Mouse (Mus musculus) adrenal gland, adult (tissue): ENCODE measurements around the gene Gm16451.
"Not testable (repeated sequence)": the region's sequence is repeated elsewhere in the genome, so short reads cannot be mapped to it uniquely, and the experiment has no call there.

Source experiments
- DNase-seq, 2 experiments: peaks; one replicate each; pipeline ENCODE4 v3.0.0; 2022 to 2023; ENCODE audit warnings: low spot score in 1 of 2; ENCODE audit not compliant: inconsistent age in 2 of 2

Gm16451 gene

DNA sequence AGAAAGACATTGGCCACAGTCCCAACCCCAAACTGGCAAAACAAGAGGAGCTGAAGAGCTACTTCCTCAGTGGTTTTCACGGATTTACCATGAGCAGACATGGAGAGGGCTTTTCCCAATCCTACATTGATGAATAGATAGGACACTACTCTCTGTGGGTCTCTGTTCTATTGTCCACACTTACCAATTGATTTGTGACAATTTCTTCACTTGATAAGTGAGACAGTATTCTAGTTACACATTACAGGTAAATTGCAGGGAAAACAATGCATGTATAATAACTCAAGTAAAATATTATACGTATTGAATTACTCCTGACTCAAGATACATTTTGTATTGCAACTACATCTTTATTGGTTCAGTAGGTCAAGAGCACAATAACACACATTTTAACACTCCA, at the start of gene Gm16451:
Gm16451 (minus strand) TSS at position 101 of the 400 bp plus-strand sequence.
- not testable (repeated sequence) for DNase-seq

DNA sequence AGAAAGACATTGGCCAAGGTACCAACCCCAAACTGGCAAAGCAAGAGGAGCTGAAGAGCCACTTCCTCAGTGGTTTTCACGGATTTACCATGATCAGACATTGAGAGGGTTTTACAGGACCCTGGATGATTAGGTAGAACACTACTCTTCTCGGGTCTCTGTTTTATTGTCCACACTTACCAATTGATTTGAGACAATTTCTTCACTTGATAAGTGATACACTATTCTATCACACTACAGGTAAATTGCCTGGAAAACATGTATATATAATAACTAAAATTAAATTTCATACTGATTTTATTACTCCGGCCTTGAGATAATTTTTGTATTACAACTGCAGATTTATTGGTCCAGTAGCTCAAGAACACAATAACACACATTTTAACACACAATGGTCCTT, 45.9 kb upstream of the Gm16451 start, which contains the start of gene Vmn1r142:
Vmn1r142 (minus strand) TSS at position 101 of the 400 bp plus-strand sequence.
- DNase-seq = not testable (repeated sequence)

DNA sequence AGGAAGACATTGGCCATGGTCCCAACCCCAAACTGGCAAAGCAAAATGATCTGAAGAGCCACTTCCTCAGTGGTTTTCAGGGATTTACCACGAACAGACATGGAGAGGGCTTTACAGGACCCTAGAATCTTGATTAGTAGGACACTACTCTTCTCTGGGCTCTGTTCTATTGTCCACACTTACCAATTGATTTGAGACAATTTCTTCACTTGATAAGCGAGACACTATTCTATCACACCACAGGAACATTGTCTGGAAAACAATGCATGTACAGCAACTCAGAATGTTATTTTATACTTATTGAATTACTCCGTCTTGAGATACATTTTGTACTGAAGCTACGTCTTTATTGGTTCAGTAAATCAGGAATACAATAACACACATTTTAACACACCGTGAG, 16.6 kb upstream of the Gm16451 start, which contains the start of gene Gm10666:
Gm10666 (minus strand) TSS at position 101 of the 400 bp plus-strand sequence.
- not testable (repeated sequence) for DNase-seq

DNA sequence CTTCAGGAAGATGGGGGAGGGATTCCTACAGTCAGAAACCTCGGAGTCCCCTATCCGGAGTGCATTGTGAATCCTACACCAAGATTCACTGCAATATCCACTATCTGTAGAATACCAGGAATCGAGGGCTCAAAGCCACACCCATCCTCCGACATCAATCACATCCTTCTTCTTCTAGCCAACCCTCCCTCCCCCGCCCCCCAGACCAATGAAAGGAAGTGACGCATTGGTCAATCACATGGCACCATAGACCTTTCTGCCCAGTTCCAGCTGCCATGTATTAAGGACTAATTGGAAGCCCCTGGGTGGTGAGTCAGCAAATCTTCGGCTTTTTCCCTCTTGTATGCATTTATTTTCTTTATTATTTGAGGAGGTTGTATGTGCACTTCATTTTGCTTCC, 49.3 kb downstream of the Gm16451 start, which contains the start of gene Vmn1r139:
Vmn1r139 (plus strand) TSS at position 301 of the 400 bp plus-strand sequence.
- DNase-seq = not testable (repeated sequence)
